Mouse (Mus musculus) retina, postnatal 1 day (tissue): ENCODE measurements at regions not wholly inside any gene's neighbourhood (a gene's known extent, or its start where the extent isn't known, plus 50 kb on each side); places are given as distances from the start of the nearest gene placed in this dataset.

Source experiments
- DNase-seq: peaks from one replicate; pipeline ENCODE4 v3.0.0-alpha.2; 2012

GRCm38 (mm10) chr17:9484098-9484497, 62.2 kb downstream of the Gm17728 start:
- no peak for DNase-seq

- peak; percentile 12 for DNase-seq
These were observed 62.7 kb downstream of the Gm17728 start for GRCm38 (mm10) chr17:9484566-9484965.

GRCm38 (mm10) chr17:9529340-9529739, 107.5 kb downstream of the Gm17728 start:
- no peak for DNase-seq

GRCm38 (mm10) chr17:9536090-9536489, 114.2 kb downstream of the Gm17728 start:
- no peak for DNase-seq

GRCm38 (mm10) chr17:9538371-9538770, 116.5 kb downstream of the Gm17728 start:
- peak; percentile 25 for DNase-seq

GRCm38 (mm10) chr17:9540156-9540555, 118.3 kb downstream of the Gm17728 start:
- peak; percentile 77 for DNase-seq

- peak; percentile 79 for DNase-seq
These were observed 121.5 kb downstream of the Gm17728 start for GRCm38 (mm10) chr17:9543224-9543797.

GRCm38 (mm10) chr17:9557544-9557943, 112.0 kb downstream of the Pabpc6 start:
- DNase-seq = no peak

- DNase-seq = no peak
These were observed 102.7 kb downstream of the Pabpc6 start for GRCm38 (mm10) chr17:9566846-9567245.

- DNase-seq = peak; percentile 49
These were observed 89.8 kb downstream of the Pabpc6 start for GRCm38 (mm10) chr17:9579401-9580371.

- no peak for DNase-seq
These were observed 71.4 kb downstream of the Pabpc6 start for GRCm38 (mm10) chr17:9598131-9598530.

- peak; percentile 9 for DNase-seq
These were observed 69.1 kb downstream of the Pabpc6 start for GRCm38 (mm10) chr17:9600459-9600858.
